18 mouse cellular contexts compared by ENCODE assay signal in genomic region chr19:4044109-4044508, GRCm38 (mm10). TPM values are rescaled to one million over a fixed set of nuclear protein-coding genes. Genes with fewer than 3 reads are reported as not detected.
DNase-seq lines count a peak whose midpoint lies in the region; ATAC-seq and TF ChIP-seq lines count a peak whose summit lies in the region.
"Not testable (repeated sequence)": the region's sequence is repeated elsewhere in the genome, so short reads cannot be mapped to it uniquely, and the experiment has no call there.
"Had no signal": no experiment of that assay in that cellular context is flagged by ENCODE, and none has a peak within 500 bp of the region (broad histone marks: within the 10 kb centered on the region; RNA-seq: fewer than 3 reads in every experiment).

No protein-coding gene starts in this region.

- H3K27me3 ChIP-seq in E14TG2a.4 (ENCODE audit: insufficient read depth, low read length); liver, embryonic 12.5 days (replicated peaks); liver, embryonic 14.5 days (ENCODE audit: control insufficient read depth, insufficient read depth, low read length); liver, postnatal 0 days (ENCODE audit: insufficient read depth, low read length); splenic B cell, adult 2 months (ENCODE audit: control insufficient read depth, insufficient read depth, low read length, poor library complexity, severe bottlenecking): not testable (repeated sequence)

- peak; percentile 29; the same call in 1 of the 2 replicates for TF ChIP-seq EP300 in liver, embryonic 14.5 days (IDR thresholded peaks at IDR 0.05; ENCODE audit: low read depth)
- peak; percentile 60; the same call in 1 of the 2 replicates for TF ChIP-seq EP300 in liver, postnatal 0 days (IDR thresholded peaks at IDR 0.05; ENCODE audit: low read depth)

- peaks cover 64% of the 10 kb centered on the region for H3K4me1 ChIP-seq in E14TG2a.4 (replicated peaks; ENCODE audit: low read depth, low read length)
- peaks cover 42% of the 10 kb centered on the region for H3K4me1 ChIP-seq in liver, embryonic 12.5 days
- peaks cover 25 to 44% of the 10 kb centered on the region in 2 experiments for H3K4me1 ChIP-seq in liver, embryonic 14.5 days (replicated peaks; ENCODE audit: control insufficient read depth in 2 of 2, insufficient read depth in 2 of 2, low read length in 1 of 2)
- H3K4me1 ChIP-seq in liver, postnatal 0 days (ENCODE audit: insufficient read depth) = peaks cover 13% of the 10 kb centered on the region; the same call in 1 of the 2 replicates

- H3K9ac ChIP-seq in liver, embryonic 12.5 days; liver, embryonic 14.5 days (replicated peaks); liver, postnatal 0 days (replicated peaks): not testable (repeated sequence)

- 0 out of 2 replicates have a peak overlapping the region, but pooled peaks have one; percentile 3 for H3K4me3 ChIP-seq in E14TG2a.4 (replicated peaks; ENCODE audit: low read length)
- not testable (repeated sequence) for H3K4me3 ChIP-seq in liver, embryonic 12.5 days; liver, embryonic 14.5 days (ENCODE audit: insufficient read depth in 1 of 2, low read depth in 2 of 2, low read length in 2 of 2); liver, postnatal 0 days (ENCODE audit: low read depth, low read length)

- not testable (repeated sequence) for TF ChIP-seq CTCF in E14TG2a.4 (conservative IDR thresholded peaks at IDR 0.05; ENCODE audit: low read length); liver, embryonic 14.5 days (IDR thresholded peaks at IDR 0.05; ENCODE audit: low read depth); liver, postnatal 0 days (IDR thresholded peaks at IDR 0.05; ENCODE audit: low read depth)

- H3K36me3 ChIP-seq in E14TG2a.4 (ENCODE audit: insufficient read depth, low read length) = peaks cover 12% of the 10 kb centered on the region
- not testable (repeated sequence) for H3K36me3 ChIP-seq in liver, embryonic 12.5 days; liver, embryonic 14.5 days (replicated peaks; ENCODE audit: control insufficient read depth, insufficient read depth, low read depth); liver, postnatal 0 days (replicated peaks; ENCODE audit: insufficient read depth, low read length); splenic B cell, adult 2 months (ENCODE audit: control insufficient read depth, insufficient read depth, low read length, poor library complexity, severe bottlenecking)

- H3K27ac ChIP-seq in liver, embryonic 12.5 days = peak overlapping the region; percentile 57
- not testable (repeated sequence) for H3K27ac ChIP-seq in liver, embryonic 14.5 days
- H3K27ac ChIP-seq in liver, postnatal 0 days (ENCODE audit: low read depth) = peak overlapping the region; percentile 9; the same call in 1 of the 2 replicates

- DNase-seq in MEL-GATA-1-ER (ENCODE audit: extremely low read depth, low read depth) = peak; percentile 91
- DNase-seq in induced T-regulatory cell, adult 2 months (ENCODE audit: low read depth) = peak; percentile 41
- not testable (repeated sequence) for DNase-seq in liver, embryonic 14.5 days (ENCODE audit: low read depth in 3 of 3, low spot score in 3 of 3); liver, postnatal 0 days
- peak; percentile 32 for DNase-seq in splenic B cell, adult 2 months (ENCODE audit: low read depth, low spot score)

- peaks cover 12% of the 10 kb centered on the region for H3K9me3 ChIP-seq in E14TG2a.4 (ENCODE audit: low read length)
- H3K9me3 ChIP-seq in liver, embryonic 12.5 days (replicated peaks); liver, embryonic 14.5 days (ENCODE audit: control insufficient read depth, low read length); liver, postnatal 0 days (ENCODE audit: low read length): not testable (repeated sequence)

- 45% methylated on average over 5 of the region's 5 CpGs for WGBS in liver, embryonic 12.5 days (ENCODE audit: insufficient replicate concordance)
- WGBS in liver, embryonic 14.5 days (ENCODE audit: insufficient replicate concordance) = 34% methylated on average over 5 of the region's 5 CpGs
- 44% methylated on average over 5 of the region's 5 CpGs for WGBS in liver, postnatal 0 days (ENCODE audit: insufficient replicate concordance)

- ATAC-seq in liver, embryonic 12.5 days; liver, embryonic 14.5 days (ENCODE audit: insufficient read depth); liver, postnatal 0 days: not testable (repeated sequence)

- H3K4me2 ChIP-seq in liver, embryonic 12.5 days; liver, embryonic 14.5 days (ENCODE audit: low read depth); liver, postnatal 0 days (ENCODE audit: low read depth, low read length): not testable (repeated sequence)

RNA-seq across cellular contexts. Expression of gene Gstp2, which starts 1.7 kb away (rescaled TPM):
- polyA plus RNA-seq in liver, embryonic 12.5 days (2016; fragmentation: Nextera tagmentation; extraction: Ambion mirVana) = 6.2 and 7.3 TPM in 2 replicates
- polyA plus RNA-seq in liver, embryonic 14.5 days (2012; rRNA removed) = 6.6 and 7.9 TPM in 2 replicates
- polyA plus RNA-seq in liver, embryonic 14.5 days (2014; fragmentation: Nextera tagmentation; extraction: Ambion mirVana) = 6.9 and 7.3 TPM in 2 replicates
- 5.8 and 6.4 TPM in 2 replicates for polyA plus RNA-seq in liver, postnatal 0 days (2015; fragmentation: Nextera tagmentation; extraction: Ambion mirVana)

RNA-seq across cellular contexts. Expression of gene Gstp1, which starts 6.3 kb away (rescaled TPM):
- 583 and 622 TPM in 2 replicates for polyA plus RNA-seq in liver, embryonic 12.5 days (2016; fragmentation: Nextera tagmentation; extraction: Ambion mirVana)
- polyA plus RNA-seq in liver, embryonic 14.5 days (2012; rRNA removed) = 230 and 274 TPM in 2 replicates
- 511 and 557 TPM in 2 replicates for polyA plus RNA-seq in liver, embryonic 14.5 days (2014; fragmentation: Nextera tagmentation; extraction: Ambion mirVana)
- 428 and 442 TPM in 2 replicates for polyA plus RNA-seq in liver, postnatal 0 days (2015; fragmentation: Nextera tagmentation; extraction: Ambion mirVana)

RNA-seq across cellular contexts. Expression of gene Gstp3, which starts 15.3 kb away (rescaled TPM):
- 15.0 and 18.5 TPM in 2 replicates for polyA plus RNA-seq in liver, embryonic 12.5 days (2016; fragmentation: Nextera tagmentation; extraction: Ambion mirVana)
- 78.5 and 87.0 TPM in 2 replicates for polyA plus RNA-seq in liver, embryonic 14.5 days (2012; rRNA removed)
- 65.7 and 69.6 TPM in 2 replicates for polyA plus RNA-seq in liver, embryonic 14.5 days (2014; fragmentation: Nextera tagmentation; extraction: Ambion mirVana)
- 64.5 and 67.3 TPM in 2 replicates for polyA plus RNA-seq in liver, postnatal 0 days (2015; fragmentation: Nextera tagmentation; extraction: Ambion mirVana)
- polyA plus RNA-seq: cerebellum, adult 2 months; cortical plate, adult 2 months; embryonic facial prominence, embryonic 10.5 days; embryonic facial prominence, embryonic 12.5 days; forebrain, embryonic 11.5 days; forebrain, embryonic 13.5 days; forebrain, embryonic 15.5 days; forebrain, postnatal 0 days had no signal

RNA-seq across cellular contexts. Expression of gene Ndufv1, which starts 31.5 kb away (rescaled TPM):
- 186 and 187 TPM in 2 replicates for polyA plus RNA-seq in liver, embryonic 12.5 days (2016; fragmentation: Nextera tagmentation; extraction: Ambion mirVana)
- 67.5 and 84.8 TPM in 2 replicates for polyA plus RNA-seq in liver, embryonic 14.5 days (2012; rRNA removed)
- polyA plus RNA-seq in liver, embryonic 14.5 days (2014; fragmentation: Nextera tagmentation; extraction: Ambion mirVana) = 159 and 168 TPM in 2 replicates
- polyA plus RNA-seq in liver, postnatal 0 days (2015; fragmentation: Nextera tagmentation; extraction: Ambion mirVana) = 171 and 172 TPM in 2 replicates

RNA-seq across cellular contexts. Expression of gene Cabp2, which starts 37.3 kb away (rescaled TPM):
- polyA plus RNA-seq in liver, embryonic 12.5 days (2016; fragmentation: Nextera tagmentation; extraction: Ambion mirVana) = 0.37 and 0.53 TPM in 2 replicates
- 0.16 and 0.17 TPM in 2 replicates for polyA plus RNA-seq in liver, embryonic 14.5 days (2012; rRNA removed)
- 0.20 and 0.44 TPM in 2 replicates for polyA plus RNA-seq in liver, embryonic 14.5 days (2014; fragmentation: Nextera tagmentation; extraction: Ambion mirVana)
- polyA plus RNA-seq in liver, postnatal 0 days (2015; fragmentation: Nextera tagmentation; extraction: Ambion mirVana) = 0.38 and 0.43 TPM in 2 replicates
- polyA plus RNA-seq: activated CD4-positive, CD25-positive, alpha-beta regulatory T cell, adult 4 months; CD4-positive, CD25-positive, alpha-beta regulatory T cell, adult 4 months; cortical plate, adult 2 months; embryonic facial prominence, embryonic 10.5 days; embryonic facial prominence, embryonic 14.5 days; forebrain, embryonic 11.5 days; forebrain, embryonic 13.5 days; forebrain, embryonic 15.5 days; forebrain, postnatal 0 days had no signal
